Mouse (Mus musculus) liver, embryonic 14.5 days (tissue): ENCODE data around the gene Tfeb.

Source experiments
- CTCF ChIP-seq: IDR thresholded peaks from 2 replicates; pipeline ENCODE4 v1.5.1; 2016; ENCODE audit warnings: antibody characterized with exemption, low read depth, control low read depth
- EP300 ChIP-seq: IDR thresholded peaks from 2 replicates; pipeline ENCODE4 v1.6.1; 2016; ENCODE audit warnings: antibody characterized with exemption, low read depth

- TF ChIP-seq EP300 (no peak), CTCF (no peak)
Observed at GRCm38 (mm10) chr17:47834482-47834767, 97.6 kb downstream of the Tfeb start, which contains the start of gene Mdfi.
